Mouse (Mus musculus): ENCODE data around the gene Cox14. TPM values are rescaled to one million over a fixed set of nuclear protein-coding genes. Genes with fewer than 3 reads are reported as not detected.

Cox14 gene
- polyA plus RNA-seq, 1 experiment, result 237 TPM

- Histone ChIP-seq H3K4me1 (ENCODE audit: control insufficient read depth, insufficient read depth, low read length) (no peaks in the 10 kb centered on the region; the same call in 1 of the 2 replicates), H3K27ac (ENCODE audit: insufficient read depth, low read length) (peak overlapping the region; percentile 89), H3K4me3 (ENCODE audit: insufficient read depth, low read length) (peak overlapping the region; percentile 50)
- TF ChIP-seq POLR2A (IDR thresholded peaks at IDR 0.05; ENCODE audit: extremely low read depth, insufficient read depth, low read length) (peak; percentile 34; the same call in 1 of the 2 replicates), CTCF (IDR thresholded peaks at IDR 0.05; ENCODE audit: extremely low read depth, insufficient read depth, low read length) (no peak)
Observed at GRCm38 (mm10) chr15:99704881-99705280, 20.5 kb upstream of the Cox14 start.

- Histone ChIP-seq H3K4me1 (ENCODE audit: control insufficient read depth, insufficient read depth, low read length) (no peaks in the 10 kb centered on the region; the same call in 1 of the 2 replicates), H3K4me3 (ENCODE audit: insufficient read depth, low read length) (peak within 1 kb of the TSS; percentile 50), H3K27ac (ENCODE audit: insufficient read depth, low read length) (peak within 1 kb of the TSS; percentile 89)
- peak; percentile 75 for TF ChIP-seq CTCF (IDR thresholded peaks at IDR 0.05; ENCODE audit: extremely low read depth, insufficient read depth, low read length)
- no peak for TF ChIP-seq POLR2A (IDR thresholded peaks at IDR 0.05; ENCODE audit: extremely low read depth, insufficient read depth, low read length)
Observed at GRCm38 (mm10) chr15:99705440-99706048, 19.9 kb upstream of the Cox14 start, which contains the start of gene Gm17349. Gm17349 (minus strand) TSS chr15:99705490.

DNA sequence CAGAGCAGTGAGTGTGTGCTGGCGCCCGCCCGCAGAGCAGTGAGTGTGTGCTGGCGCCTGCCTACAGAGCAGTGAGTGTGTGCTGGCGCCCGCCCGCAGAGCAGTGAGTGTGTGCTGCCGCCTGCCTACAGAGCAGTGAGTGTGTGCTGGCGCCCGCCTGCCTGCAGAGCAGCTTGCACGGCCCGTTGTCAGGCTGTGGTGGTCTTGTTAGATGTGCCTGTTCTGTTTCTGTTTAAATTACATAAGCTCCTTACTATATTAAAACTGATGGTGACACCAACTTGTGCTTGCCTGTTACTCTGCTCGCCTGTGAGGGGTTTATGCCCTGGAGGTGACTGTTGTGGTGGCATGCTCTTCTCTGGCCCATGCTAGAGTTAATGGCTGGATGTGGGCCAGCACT is 17.2 kb upstream of the Cox14 start:
- H3K4me1 ChIP-seq (ENCODE audit: control insufficient read depth, insufficient read depth, low read length), result no peaks in the 10 kb centered on the region; the same call in 1 of the 2 replicates
- TF ChIP-seq CTCF (IDR thresholded peaks at IDR 0.05; ENCODE audit: extremely low read depth, insufficient read depth, low read length), result no peak
- no peak for TF ChIP-seq POLR2A (IDR thresholded peaks at IDR 0.05; ENCODE audit: extremely low read depth, insufficient read depth, low read length)
- H3K27ac ChIP-seq (ENCODE audit: insufficient read depth, low read length), result no peak overlapping the region
- no peak overlapping the region for H3K4me3 ChIP-seq (ENCODE audit: insufficient read depth, low read length)

- Histone ChIP-seq H3K4me1 (ENCODE audit: control insufficient read depth, insufficient read depth, low read length) (peaks cover 1% of the 10 kb centered on the region; the same call in 1 of the 2 replicates), H3K4me3 (ENCODE audit: insufficient read depth, low read length) (no peak overlapping the region), H3K27ac (ENCODE audit: insufficient read depth, low read length) (no peak overlapping the region)
- TF ChIP-seq CTCF (IDR thresholded peaks at IDR 0.05; ENCODE audit: extremely low read depth, insufficient read depth, low read length) (no peak), POLR2A (IDR thresholded peaks at IDR 0.05; ENCODE audit: extremely low read depth, insufficient read depth, low read length) (no peak)
Observed at GRCm38 (mm10) chr15:99710221-99711190, 14.9 kb upstream of the Cox14 start.

DNA sequence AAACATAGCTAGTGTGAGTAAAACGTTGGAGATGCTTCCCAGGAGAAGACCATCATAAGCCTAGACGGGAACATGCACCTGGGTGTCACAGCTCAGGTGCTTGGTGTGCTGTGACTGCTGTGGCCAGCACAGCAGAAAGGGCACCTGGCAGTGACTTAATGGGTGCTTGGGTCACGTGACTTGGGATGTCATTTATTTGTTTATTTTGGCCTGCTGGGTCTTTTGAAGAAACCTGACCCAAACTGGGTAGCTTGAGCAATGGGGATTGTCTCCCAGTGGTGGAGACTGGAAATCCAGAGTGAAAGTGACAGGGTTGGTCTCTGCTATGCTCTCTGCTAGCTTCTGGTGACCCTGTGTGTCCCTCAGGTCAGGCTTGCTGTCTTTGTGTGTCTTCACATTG is 13.9 kb upstream of the Cox14 start:
- no peak for TF ChIP-seq POLR2A (IDR thresholded peaks at IDR 0.05; ENCODE audit: extremely low read depth, insufficient read depth, low read length)
- no peak for TF ChIP-seq CTCF (IDR thresholded peaks at IDR 0.05; ENCODE audit: extremely low read depth, insufficient read depth, low read length)
- H3K4me3 ChIP-seq (ENCODE audit: insufficient read depth, low read length), result no peak overlapping the region
- no peak overlapping the region for H3K27ac ChIP-seq (ENCODE audit: insufficient read depth, low read length)
- peaks cover 9% of the 10 kb centered on the region for H3K4me1 ChIP-seq (ENCODE audit: control insufficient read depth, insufficient read depth, low read length)

DNA sequence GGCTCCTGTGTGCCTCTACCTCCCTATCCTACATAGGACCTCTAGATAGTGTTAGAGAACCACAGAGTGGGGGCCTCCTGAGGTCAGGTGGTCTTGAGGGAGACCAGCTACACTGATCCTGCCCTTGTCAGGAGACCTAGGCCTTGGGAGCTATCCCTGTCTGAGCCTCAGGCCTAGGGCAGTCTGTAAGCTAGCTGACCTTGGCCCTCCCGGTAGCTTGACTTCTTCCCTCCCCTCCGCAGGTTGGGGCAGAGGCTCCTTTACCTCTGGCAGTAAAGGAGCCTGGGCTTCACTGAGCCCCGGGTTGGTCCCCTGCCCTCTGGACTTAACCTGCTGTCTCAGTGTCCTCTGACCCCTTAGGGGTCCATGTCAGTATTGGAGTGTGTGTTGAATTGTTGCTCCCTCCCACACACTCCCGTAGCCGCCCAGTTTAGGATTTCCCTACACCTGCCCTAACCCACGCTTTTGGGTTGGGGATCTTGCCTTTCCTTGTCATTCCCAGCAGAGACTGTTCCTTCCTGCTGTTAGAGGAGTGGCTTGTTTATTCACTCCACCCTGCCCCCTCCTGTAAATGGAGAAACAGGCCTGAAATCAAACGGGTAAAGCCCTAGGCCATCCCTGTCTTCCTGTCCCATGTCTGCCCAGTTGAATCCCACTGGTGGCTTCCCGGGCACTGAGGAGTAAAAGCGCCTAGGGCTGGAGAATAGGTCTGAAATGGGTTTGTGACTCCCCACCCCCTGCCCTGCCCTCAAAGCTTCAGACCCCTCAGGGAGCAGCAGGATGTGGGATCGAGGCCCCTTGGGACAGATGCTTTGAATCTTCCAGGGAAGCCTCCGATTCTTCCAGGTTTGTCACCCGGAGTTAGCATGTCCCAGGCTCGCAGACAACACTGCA is 12.5 kb upstream of the Cox14 start:
- H3K4me3 ChIP-seq (ENCODE audit: insufficient read depth, low read length), result no peak overlapping the region
- peaks cover 11% of the 10 kb centered on the region for H3K4me1 ChIP-seq (ENCODE audit: control insufficient read depth, insufficient read depth, low read length)
- peak overlapping the region; percentile 24; the same call in 1 of the 2 replicates for H3K27ac ChIP-seq (ENCODE audit: insufficient read depth, low read length)
- TF ChIP-seq CTCF (IDR thresholded peaks at IDR 0.05; ENCODE audit: extremely low read depth, insufficient read depth, low read length), result no peak
- TF ChIP-seq POLR2A (IDR thresholded peaks at IDR 0.05; ENCODE audit: extremely low read depth, insufficient read depth, low read length), result no peak

DNA sequence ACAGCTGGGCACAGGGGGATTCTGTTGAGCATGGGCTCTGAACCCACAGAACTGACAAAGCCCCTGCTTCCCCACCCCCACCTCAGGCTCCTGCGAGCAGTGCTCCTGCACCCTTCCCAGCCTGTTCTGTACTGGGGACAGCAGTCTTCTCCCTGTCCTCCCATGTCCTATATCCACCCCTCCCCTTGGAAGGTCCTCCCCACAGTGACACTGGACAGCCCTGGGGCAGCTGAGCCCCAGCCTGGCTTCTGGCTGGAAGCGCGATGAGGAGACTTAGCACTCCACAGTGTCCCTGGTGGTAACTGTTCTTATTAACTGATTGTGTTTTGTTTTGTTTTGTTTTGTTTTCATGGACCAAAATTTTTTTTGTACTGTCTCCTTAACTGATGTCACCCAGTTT is 11.8 kb upstream of the Cox14 start:
- peak overlapping the region; percentile 24; the same call in 1 of the 2 replicates for H3K27ac ChIP-seq (ENCODE audit: insufficient read depth, low read length)
- TF ChIP-seq CTCF (IDR thresholded peaks at IDR 0.05; ENCODE audit: extremely low read depth, insufficient read depth, low read length), result no peak
- TF ChIP-seq POLR2A (IDR thresholded peaks at IDR 0.05; ENCODE audit: extremely low read depth, insufficient read depth, low read length), result no peak
- no peak overlapping the region for H3K4me3 ChIP-seq (ENCODE audit: insufficient read depth, low read length)
- peaks cover 12% of the 10 kb centered on the region for H3K4me1 ChIP-seq (ENCODE audit: control insufficient read depth, insufficient read depth, low read length)

GRCm38 (mm10) chr15:99714206-99714605 is 11.2 kb upstream of the Cox14 start:
- Histone ChIP-seq H3K4me3 (ENCODE audit: insufficient read depth, low read length) (no peak overlapping the region), H3K4me1 (ENCODE audit: control insufficient read depth, insufficient read depth, low read length) (peaks cover 13% of the 10 kb centered on the region), H3K27ac (ENCODE audit: insufficient read depth, low read length) (0 out of 2 replicates have a peak overlapping the region, but pooled peaks have one; percentile 15)
- TF ChIP-seq CTCF (IDR thresholded peaks at IDR 0.05; ENCODE audit: extremely low read depth, insufficient read depth, low read length) (no peak), POLR2A (IDR thresholded peaks at IDR 0.05; ENCODE audit: extremely low read depth, insufficient read depth, low read length) (no peak)

GRCm38 (mm10) chr15:99714858-99715257 is 10.6 kb upstream of the Cox14 start:
- peaks cover 13% of the 10 kb centered on the region for H3K4me1 ChIP-seq (ENCODE audit: control insufficient read depth, insufficient read depth, low read length)
- peak overlapping the region; percentile 87 for H3K27ac ChIP-seq (ENCODE audit: insufficient read depth, low read length)
- TF ChIP-seq CTCF (IDR thresholded peaks at IDR 0.05; ENCODE audit: extremely low read depth, insufficient read depth, low read length), result peak; percentile 95
- no peak for TF ChIP-seq POLR2A (IDR thresholded peaks at IDR 0.05; ENCODE audit: extremely low read depth, insufficient read depth, low read length)
- H3K4me3 ChIP-seq (ENCODE audit: insufficient read depth, low read length), result no peak overlapping the region

Data from cortical plate, adult 2 months (tissue).